Mouse (Mus musculus) stomach, postnatal 0 days (tissue): Measurements from ENCODE around the gene Nlrp6. TPM values are rescaled to one million over a fixed set of nuclear protein-coding genes. Genes with fewer than 3 reads are reported as not detected.

Experiments used
- ATAC-seq: fragments of 200-750 bp; cut with Nextera tagmentation; 2 replicates; pipeline ENCODE4 v1.8.0; 2017; ENCODE audit not compliant: low FRiP score, low TSS enrichment
- DNase-seq: peaks from one replicate; pipeline ENCODE4 v3.0.0-alpha.2; 2016; ENCODE audit warnings: low spot score
- H3K27ac ChIP-seq: fragments of 300-500 bp; sonication (generic); replicated peaks from 2 replicates; pipeline ENCODE4 v1.5.1; 2014; ENCODE audit warnings: mild to moderate bottlenecking, control low read depth
- H3K27me3 ChIP-seq: fragments of 300-500 bp; sonication (generic); 2 replicates; pipeline ENCODE4 v1.6.1; 2014; ENCODE audit warnings: low read length; ENCODE audit not compliant: control insufficient read depth, insufficient read depth
- H3K36me3 ChIP-seq: fragments of 300-500 bp; sonication (generic); 2 replicates; pipeline ENCODE4 v1.6.1; 2014; ENCODE audit warnings: low read length, mixed read lengths; ENCODE audit not compliant: control insufficient read depth, insufficient read depth
- H3K4me1 ChIP-seq: fragments of 300-500 bp; sonication (generic); replicated peaks from 2 replicates; pipeline ENCODE4 v1.6.1; 2014; ENCODE audit warnings: antibody characterized with exemption; ENCODE audit not compliant: control insufficient read depth, insufficient read depth
- H3K4me2 ChIP-seq: fragments of 300-500 bp; sonication (generic); replicated peaks from 2 replicates; pipeline ENCODE4 v1.6.1; 2014; ENCODE audit warnings: low read depth, mild to moderate bottlenecking, control low read depth, moderate library complexity
- H3K4me3 ChIP-seq: fragments of 300-500 bp; sonication (generic); 2 replicates; pipeline ENCODE4 v1.5.1; 2014; ENCODE audit warnings: low read depth, low read length, control low read depth
- H3K9ac ChIP-seq: fragments of 300-500 bp; sonication (generic); 2 replicates; pipeline ENCODE4 v1.6.1; 2014; ENCODE audit warnings: mild to moderate bottlenecking, low read length, control low read depth, mixed read lengths
- H3K9me3 ChIP-seq: fragments of 300-500 bp; sonication (generic); 2 replicates; pipeline ENCODE4 v1.6.1; 2016; ENCODE audit warnings: low read length; ENCODE audit not compliant: control insufficient read depth
- CTCF ChIP-seq: IDR thresholded peaks from 2 replicates; pipeline ENCODE4 v1.5.1; 2016; ENCODE audit warnings: antibody characterized with exemption, low read depth, mild to moderate bottlenecking, moderate library complexity
- EP300 ChIP-seq: optimal IDR thresholded peaks from 2 replicates; pipeline ENCODE3; 2016; ENCODE audit warnings: antibody characterized with exemption
- WGBS: fragments of 180-500 bp; shearing (Covaris S2); extraction: QIAGEN DNeasy Blood & Tissue Kit; methylation state at CpG from one replicate; pipeline ENCODE4 v1.1.7; 2014; 5-methylcytosine and 5-hydroxymethylcytosine counted together
- polyA plus RNA-seq: library from polyadenylated mRNA; unstranded; fragments of >200 nt; fragmentation: Nextera tagmentation; extraction: Ambion mirVana; gene quantifications from 2 replicates; pipeline ENCODE4 v1.2.1, GENCODE M21; 2015

Gene Nlrp6
- 1.6 and 1.7 TPM in 2 replicates for polyA plus RNA-seq

DNA sequence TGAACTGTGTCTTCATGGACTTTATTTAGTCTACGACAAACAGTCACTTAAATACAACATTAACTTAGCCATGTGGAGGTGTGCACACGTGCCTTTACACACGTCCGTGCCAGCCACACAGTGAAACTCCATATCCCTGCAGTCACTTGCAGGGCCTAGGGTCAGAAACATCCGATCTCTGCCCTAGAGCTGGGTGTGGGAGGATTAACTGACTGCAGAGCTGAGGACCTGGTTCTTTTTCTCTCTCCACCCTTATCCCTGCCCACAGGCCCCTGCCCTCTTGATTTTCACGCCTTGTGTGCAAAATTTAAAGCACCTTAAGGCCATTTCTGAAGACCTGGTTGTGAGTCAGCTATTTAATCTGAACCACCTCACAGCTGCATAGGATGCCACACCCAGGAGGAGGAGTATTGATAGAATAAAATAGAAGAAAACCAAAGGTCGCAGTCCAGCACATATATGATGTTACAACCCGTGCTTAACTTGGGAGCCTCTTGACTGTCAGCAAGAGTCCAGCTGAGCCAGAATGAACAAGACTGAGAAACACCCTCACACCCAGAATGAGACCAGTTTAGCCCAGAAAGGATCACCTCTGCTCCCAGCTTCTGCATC is at the start of gene Nlrp6:
Gene Nlrp6 (plus strand): TSS at position 485 of the 612 bp plus-strand sequence.
- TF ChIP-seq EP300: no peak
- ATAC-seq: peak; percentile 58

DNA sequence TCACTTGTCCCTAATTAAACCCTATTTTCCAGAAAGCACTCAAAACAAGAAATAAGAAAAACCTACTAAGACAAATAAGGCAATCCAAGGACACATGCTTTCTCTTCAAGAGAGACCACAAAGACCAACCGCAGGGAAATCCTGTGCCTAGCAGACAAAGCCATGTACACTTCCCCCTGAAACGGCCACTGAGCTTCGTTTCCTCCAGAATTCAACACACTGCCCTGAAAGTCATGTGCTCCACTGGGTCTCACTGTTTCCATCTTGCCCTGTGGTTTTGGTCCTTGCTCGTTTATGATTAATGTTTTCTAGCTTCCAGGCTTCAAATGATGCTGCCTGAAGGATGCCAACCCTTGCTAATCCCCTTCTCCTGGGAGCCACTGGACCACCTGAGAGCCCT is 46.5 kb upstream of the Nlrp6 start:
- ATAC-seq (no peak), DNase-seq (no peak)
- TF ChIP-seq CTCF (no peak), EP300 (no peak)
- 89% methylated on average over 4 of the region's 4 CpGs for WGBS
- no peak overlapping the region for H3K4me2 ChIP-seq
- H3K27ac ChIP-seq: no peak overlapping the region
- H3K4me1 ChIP-seq: no peaks in the 10 kb centered on the region
- H3K36me3 ChIP-seq: peaks cover 4% of the 10 kb centered on the region
- H3K4me3 ChIP-seq: no peak overlapping the region
- no peaks in the 10 kb centered on the region for H3K9me3 ChIP-seq
- no peak overlapping the region for H3K9ac ChIP-seq
- H3K27me3 ChIP-seq: no peaks in the 10 kb centered on the region

More for the DNA sequence above, at the start of gene Nlrp6:
- no peak for DNase-seq
- Histone ChIP-seq H3K4me3 (no peak within 1 kb of the TSS), H3K4me2 (no peak within 1 kb of the TSS), H3K27ac (no peak within 1 kb of the TSS), H3K9ac (no peak within 1 kb of the TSS), H3K36me3 (no peaks in the 10 kb centered on the region), H3K9me3 (no peaks in the 10 kb centered on the region), H3K27me3 (peaks cover 12% of the 10 kb centered on the region; the same call in 1 of the 2 replicates), H3K4me1 (0 out of 2 replicates have a peak, but pooled peaks cover 2% of the 10 kb centered on the region)
- WGBS: 51% methylated on average over 8 of the region's 8 CpGs

DNA sequence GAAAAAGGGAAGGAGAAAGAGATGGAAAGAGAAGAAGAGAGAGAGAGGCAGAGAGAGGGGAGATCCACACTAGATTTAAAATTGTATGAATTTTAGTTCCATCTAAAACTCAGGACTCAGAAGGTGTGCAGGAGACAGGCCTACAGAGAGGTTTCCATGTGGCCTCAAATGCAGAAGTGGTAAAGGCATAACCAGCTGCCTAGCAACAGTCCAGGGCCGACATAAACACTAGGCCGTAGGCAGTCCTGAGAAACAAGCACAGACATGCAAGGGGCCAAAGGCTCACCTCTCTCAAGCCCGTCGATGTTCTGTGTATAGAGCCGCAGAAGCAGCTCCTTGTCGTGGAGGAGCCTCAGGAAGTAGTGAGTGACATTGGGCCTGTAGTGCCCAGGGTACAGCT is 43.3 kb upstream of the Nlrp6 start:
- WGBS: 67% methylated on average over 6 of the region's 6 CpGs
- H3K4me3 ChIP-seq: no peak overlapping the region
- H3K9me3 ChIP-seq: no peaks in the 10 kb centered on the region
- H3K4me1 ChIP-seq: no peaks in the 10 kb centered on the region
- H3K27ac ChIP-seq: no peak overlapping the region
- H3K27me3 ChIP-seq: no peaks in the 10 kb centered on the region
- no peak overlapping the region for H3K4me2 ChIP-seq
- ATAC-seq (no peak), DNase-seq (no peak)
- no peak overlapping the region for H3K9ac ChIP-seq
- peaks cover 4% of the 10 kb centered on the region for H3K36me3 ChIP-seq
- no peak for TF ChIP-seq EP300
- TF ChIP-seq CTCF: no peak

DNA sequence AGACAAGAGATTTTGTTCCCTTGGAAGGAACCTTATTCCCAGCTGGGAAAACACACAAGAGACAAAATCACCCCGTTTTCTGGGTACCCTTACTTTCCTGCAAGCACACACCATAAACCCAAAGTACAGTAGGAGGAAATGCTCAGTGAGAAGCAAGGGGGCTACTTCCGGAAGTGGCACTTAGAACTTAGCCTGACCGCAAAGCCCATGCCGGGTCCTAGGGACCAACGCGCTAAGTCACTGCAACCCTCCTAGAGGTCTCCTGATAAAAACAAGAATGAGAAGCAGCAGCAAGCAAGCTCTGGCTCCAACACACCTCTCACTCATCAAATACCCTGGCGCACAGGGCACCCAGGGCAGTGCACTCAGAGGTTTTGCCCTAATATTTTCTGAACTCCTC is 41.3 kb upstream of the Nlrp6 start:
- 83% methylated on average over 7 of the region's 7 CpGs for WGBS
- no peaks in the 10 kb centered on the region for H3K4me1 ChIP-seq
- ATAC-seq: no peak
- H3K4me2 ChIP-seq: no peak overlapping the region
- no peak overlapping the region for H3K9ac ChIP-seq
- no peaks in the 10 kb centered on the region for H3K9me3 ChIP-seq
- H3K4me3 ChIP-seq: no peak overlapping the region
- H3K27ac ChIP-seq: no peak overlapping the region
- TF ChIP-seq EP300 (no peak), CTCF (no peak)
- no peaks in the 10 kb centered on the region for H3K27me3 ChIP-seq
- DNase-seq: no peak
- H3K36me3 ChIP-seq: peaks cover 3% of the 10 kb centered on the region

DNA sequence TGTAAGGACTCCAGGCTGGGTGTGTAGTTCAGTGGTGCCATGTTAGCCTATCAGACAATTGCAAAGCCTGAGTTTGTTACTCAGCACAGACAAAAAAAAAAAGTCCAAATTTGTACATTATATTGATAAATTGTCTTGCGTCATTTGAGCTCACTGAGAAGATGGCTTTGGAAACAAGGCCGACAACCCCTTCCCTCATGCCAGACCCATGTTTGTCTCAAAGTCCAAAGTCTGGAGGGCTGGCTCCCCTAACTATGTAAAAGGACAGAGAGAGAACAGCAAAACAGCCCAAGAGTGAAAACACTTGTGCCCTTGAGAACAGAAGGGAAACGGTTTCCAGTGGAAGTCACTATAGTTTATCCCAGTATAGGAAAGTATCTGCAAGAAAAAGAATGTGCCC is 40.3 kb upstream of the Nlrp6 start:
- Histone ChIP-seq H3K9me3 (no peaks in the 10 kb centered on the region), H3K27ac (no peak overlapping the region), H3K4me2 (no peak overlapping the region), H3K4me3 (no peak overlapping the region), H3K4me1 (no peaks in the 10 kb centered on the region), H3K36me3 (no peaks in the 10 kb centered on the region; the same call in 1 of the 2 replicates), H3K27me3 (no peaks in the 10 kb centered on the region), H3K9ac (no peak overlapping the region)
- WGBS: 75% methylated on average over 3 of the region's 3 CpGs
- no peak for DNase-seq
- no peak for TF ChIP-seq CTCF
- TF ChIP-seq EP300: no peak
- ATAC-seq: no peak

DNA sequence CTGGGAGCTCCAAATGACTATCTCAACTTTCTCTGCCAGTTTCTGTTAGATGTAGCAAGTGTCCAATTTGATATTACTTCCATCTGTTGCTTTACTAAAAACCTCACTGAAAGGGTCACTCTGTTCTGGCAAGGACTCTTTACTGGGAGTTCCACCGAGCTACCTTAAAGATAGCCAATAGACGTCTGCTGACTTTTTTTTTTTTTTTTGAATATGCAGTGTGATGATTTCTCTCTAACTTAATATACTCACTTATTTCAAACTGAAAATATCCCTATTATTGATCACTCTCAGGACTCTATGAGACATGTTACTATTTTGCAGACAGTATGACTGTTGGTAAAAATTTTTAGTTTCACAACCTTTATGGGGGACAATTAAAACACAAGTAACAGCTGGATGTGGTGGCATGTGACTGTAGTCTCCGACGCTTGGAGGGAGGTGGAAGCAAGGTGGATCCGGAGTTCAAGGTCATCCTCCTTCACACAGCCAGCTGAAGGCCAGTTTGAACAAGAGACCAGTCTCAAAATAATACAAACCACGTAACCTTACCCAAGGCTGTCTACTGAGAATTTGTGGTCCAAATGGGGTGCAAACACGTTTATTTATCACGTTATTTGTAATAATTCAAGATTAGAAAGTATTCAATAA is 39.7 kb upstream of the Nlrp6 start:
- Histone ChIP-seq H3K4me3 (peak overlapping the region; percentile 71), H3K36me3 (no peaks in the 10 kb centered on the region; the same call in 1 of the 2 replicates), H3K4me1 (no peaks in the 10 kb centered on the region), H3K4me2 (peak overlapping the region; percentile 80), H3K9me3 (no peaks in the 10 kb centered on the region), H3K27me3 (no peaks in the 10 kb centered on the region), H3K27ac (no peak overlapping the region), H3K9ac (peak overlapping the region; percentile 72; the same call in 1 of the 2 replicates)
- WGBS: 13% methylated on average over 8 of the region's 8 CpGs
- no peak for TF ChIP-seq EP300
- TF ChIP-seq CTCF: no peak
- no peak for ATAC-seq
- no peak for DNase-seq
